Mouse (Mus musculus) limb, embryonic 13.5 days (tissue): Measurements from ENCODE around the gene C6. TPM values are rescaled to one million over a fixed set of nuclear protein-coding genes. Genes with fewer than 3 reads are reported as not detected.

Experiments
- ATAC-seq: fragments of 200-750 bp; cut with Nextera tagmentation; 2 replicates; pipeline ENCODE4 v1.8.0; 2017; ENCODE audit warnings: low read depth, moderate number of reproducible peaks, moderate TSS enrichment; ENCODE audit not compliant: low FRiP score
- H3K27ac ChIP-seq: fragments of 300-500 bp; sonication (generic); 2 replicates; pipeline ENCODE4 v1.5.1; 2015; ENCODE audit warnings: inconsistent platforms, mild to moderate bottlenecking, moderate library complexity
- H3K27me3 ChIP-seq: fragments of 300-500 bp; sonication (generic); 2 replicates; pipeline ENCODE4 v1.6.1; 2015; ENCODE audit warnings: mild to moderate bottlenecking, inconsistent platforms
- H3K36me3 ChIP-seq: fragments of 300-500 bp; sonication (generic); 2 replicates; pipeline ENCODE4 v1.6.1; 2015; ENCODE audit warnings: inconsistent platforms, mild to moderate bottlenecking, moderate library complexity
- H3K4me1 ChIP-seq: fragments of 300-500 bp; sonication (generic); 2 replicates; pipeline ENCODE4 v1.6.1; 2015; ENCODE audit warnings: inconsistent platforms
- H3K4me2 ChIP-seq: fragments of 300-500 bp; sonication (generic); replicated peaks from 2 replicates; pipeline ENCODE4 v1.6.1; 2015; ENCODE audit warnings: inconsistent platforms, mild to moderate bottlenecking, moderate library complexity
- H3K4me3 ChIP-seq: fragments of 300-500 bp; sonication (generic); 2 replicates; pipeline ENCODE4 v1.5.1; 2015; ENCODE audit warnings: moderate library complexity, mild to moderate bottlenecking, inconsistent platforms
- H3K9ac ChIP-seq: fragments of 300-500 bp; sonication (generic); 2 replicates; pipeline ENCODE4 v1.6.1; 2015; ENCODE audit warnings: mild to moderate bottlenecking, inconsistent platforms
- H3K9me3 ChIP-seq: fragments of 300-500 bp; sonication (generic); 2 replicates; pipeline ENCODE4 v1.6.1; 2016; ENCODE audit warnings: inconsistent platforms
- WGBS: fragments of 180-500 bp; shearing (Covaris S2); methylation state at CpG from one replicate; pipeline ENCODE4 v1.1.7; 2015; 5-methylcytosine and 5-hydroxymethylcytosine counted together
- polyA plus RNA-seq: library from polyadenylated mRNA; unstranded; fragments of >200 nt; fragmentation: Nextera tagmentation; extraction: Ambion mirVana; gene quantifications from 2 replicates; pipeline ENCODE4 v1.2.1, GENCODE M21; 2015

Gene C6
- polyA plus RNA-seq, 1 experiment from 2014 or later, result not detected

- H3K27ac ChIP-seq, result no peak overlapping the region
- no peaks in the 10 kb centered on the region for H3K27me3 ChIP-seq
- no peaks in the 10 kb centered on the region for H3K9me3 ChIP-seq
- no peak overlapping the region for H3K9ac ChIP-seq
- WGBS, result 68% methylated on average over 1 of the region's 1 CpGs
- ATAC-seq, result no peak
- no peak overlapping the region for H3K4me3 ChIP-seq
- H3K4me1 ChIP-seq, result no peaks in the 10 kb centered on the region
- no peak overlapping the region for H3K4me2 ChIP-seq
- H3K36me3 ChIP-seq, result no peaks in the 10 kb centered on the region
Measured at GRCm38 (mm10) chr15:4821161-4821560, 94.2 kb downstream of the C6 start.

- WGBS, result 89% methylated on average over 8 of the region's 8 CpGs
- no peaks in the 10 kb centered on the region for H3K9me3 ChIP-seq
- no peak for ATAC-seq
- no peak overlapping the region for H3K9ac ChIP-seq
- no peaks in the 10 kb centered on the region for H3K36me3 ChIP-seq
- no peak overlapping the region for H3K27ac ChIP-seq
- no peaks in the 10 kb centered on the region for H3K27me3 ChIP-seq
- no peak overlapping the region for H3K4me2 ChIP-seq
- no peak overlapping the region for H3K4me3 ChIP-seq
- H3K4me1 ChIP-seq, result no peaks in the 10 kb centered on the region
Measured at GRCm38 (mm10) chr15:4821824-4822223, 94.8 kb downstream of the C6 start.

- Histone ChIP-seq H3K4me1 (no peaks in the 10 kb centered on the region), H3K9ac (no peak overlapping the region), H3K36me3 (no peaks in the 10 kb centered on the region), H3K27me3 (no peaks in the 10 kb centered on the region), H3K4me3 (no peak overlapping the region), H3K27ac (no peak overlapping the region), H3K4me2 (no peak overlapping the region), H3K9me3 (no peaks in the 10 kb centered on the region)
- ATAC-seq, result no peak
Measured at GRCm38 (mm10) chr15:4827736-4828135, 100.8 kb downstream of the C6 start.

- Histone ChIP-seq H3K27me3 (no peaks in the 10 kb centered on the region), H3K9ac (no peak overlapping the region), H3K9me3 (no peaks in the 10 kb centered on the region), H3K4me1 (no peaks in the 10 kb centered on the region), H3K4me2 (no peak overlapping the region), H3K36me3 (no peaks in the 10 kb centered on the region), H3K27ac (no peak overlapping the region), H3K4me3 (no peak overlapping the region)
- WGBS, result 87% methylated on average over 3 of the region's 3 CpGs
- ATAC-seq, result no peak
Measured at GRCm38 (mm10) chr15:4836354-4836753, 109.4 kb downstream of the C6 start.

GRCm38 (mm10) chr15:4850015-4850414 lies 123.0 kb downstream of the C6 start:
- ATAC-seq, result no peak
- 81% methylated on average over 1 of the region's 1 CpGs for WGBS

More at GRCm38 (mm10) chr15:4850015-4850414, 123.0 kb downstream of the C6 start:
- no peak overlapping the region for H3K4me2 ChIP-seq
- H3K9ac ChIP-seq, result no peak overlapping the region
- no peaks in the 10 kb centered on the region for H3K36me3 ChIP-seq
- H3K9me3 ChIP-seq, result no peaks in the 10 kb centered on the region
- no peak overlapping the region for H3K4me3 ChIP-seq
- no peaks in the 10 kb centered on the region for H3K4me1 ChIP-seq
- H3K27me3 ChIP-seq, result no peaks in the 10 kb centered on the region
- no peak overlapping the region for H3K27ac ChIP-seq

Other genes starting within 250 kb of the C6 start
- gene Mroh2b, start 171.6 kb downstream of the C6 start, polyA plus RNA-seq, result not detected in 2 replicates